Mouse (Mus musculus) small intestine, adult 2 months (tissue): ENCODE results near the gene Arhgap18. TPM values are rescaled to one million over a fixed set of nuclear protein-coding genes. Genes with fewer than 3 reads are reported as not detected.

ENCODE experiments used
- H3K27ac ChIP-seq: fragments of 200-500 bp; 2 replicates; pipeline ENCODE4 v1.5.1; 2012; ENCODE audit warnings: low read depth, low read length, control low read depth, inconsistent platforms; ENCODE audit not compliant: insufficient read depth
- H3K27me3 ChIP-seq: fragments of 200-500 bp; 2 replicates; pipeline ENCODE4 v1.6.1; 2012; ENCODE audit warnings: mild to moderate bottlenecking, moderate library complexity, low read length, inconsistent platforms; ENCODE audit not compliant: control insufficient read depth, insufficient read depth
- H3K36me3 ChIP-seq: fragments of 200-500 bp; 2 replicates; pipeline ENCODE4 v1.6.1; 2012; ENCODE audit warnings: mild to moderate bottlenecking, low read length, control low read depth, inconsistent platforms; ENCODE audit not compliant: control insufficient read depth, insufficient read depth
- H3K4me1 ChIP-seq: fragments of 200-500 bp; 2 replicates; pipeline ENCODE4 v1.6.1; 2012; ENCODE audit warnings: low read length, inconsistent platforms, mixed read lengths; ENCODE audit not compliant: control insufficient read depth, insufficient read depth, insufficient read length
- H3K4me3 ChIP-seq: fragments of 200-500 bp; 2 replicates; pipeline ENCODE4 v1.5.1; 2012; ENCODE audit warnings: low read depth, mild to moderate bottlenecking, control low read depth, inconsistent platforms, low read length, moderate library complexity
- CTCF ChIP-seq: fragments of 200-500 bp; IDR thresholded peaks from 2 replicates; pipeline ENCODE4 v1.5.1; 2012; ENCODE audit warnings: low read depth, mild to moderate bottlenecking, control low read depth, inconsistent platforms, low read length, moderate library complexity, mixed read lengths; ENCODE audit not compliant: insufficient replicate concordance, insufficient read length; ENCODE audit errors: extremely low read depth
- POLR2A ChIP-seq: fragments of 200-500 bp; IDR thresholded peaks from 2 replicates; pipeline ENCODE4 v1.6.1; 2012; ENCODE audit warnings: low read depth, mild to moderate bottlenecking, control low read depth, inconsistent platforms, low read length, moderate library complexity
- WGBS: fragments of 180-500 bp; shearing (Covaris S2); methylation state at CpG from one replicate; pipeline ENCODE4 v1.1.7; 2018; 5-methylcytosine and 5-hydroxymethylcytosine counted together
- polyA plus RNA-seq: library from polyadenylated mRNA; depleted of rRNA; stranded (reverse); fragments of >200 nt; gene quantifications from 2 replicates; pipeline ENCODE4 v1.2.3, GENCODE M21; 2012; rRNA removed

Arhgap18 gene
- polyA plus RNA-seq, result 0.96 and 2.6 TPM in 2 replicates

- no peak within 1 kb of the TSS for H3K4me3 ChIP-seq
- TF ChIP-seq POLR2A (no peak), CTCF (0 out of 2 replicates have a peak, but pooled peaks have one; percentile 12)
- H3K27ac ChIP-seq, result no peak within 1 kb of the TSS
- WGBS, result 62% methylated on average over 11 of the region's 11 CpGs
- no peaks in the 10 kb centered on the region; the same call in 1 of the 2 replicates for H3K4me1 ChIP-seq
- H3K27me3 ChIP-seq, result no peaks in the 10 kb centered on the region
- H3K36me3 ChIP-seq, result no peaks in the 10 kb centered on the region
Observed at GRCm38 (mm10) chr10:26752929-26753567, at the start of gene Arhgap18. Gene Arhgap18 (plus strand): TSS chr10:26753421.

- 93% methylated on average over 7 of the region's 7 CpGs for WGBS
- TF ChIP-seq POLR2A, result no peak
- no peak for TF ChIP-seq CTCF
- no peaks in the 10 kb centered on the region for H3K36me3 ChIP-seq
- H3K4me1 ChIP-seq, result no peaks in the 10 kb centered on the region
- no peak overlapping the region for H3K4me3 ChIP-seq
- no peaks in the 10 kb centered on the region for H3K27me3 ChIP-seq
- no peak overlapping the region for H3K27ac ChIP-seq
Observed at GRCm38 (mm10) chr10:26710458-26711011, 42.7 kb upstream of the Arhgap18 start.

- Histone ChIP-seq H3K27me3 (no peaks in the 10 kb centered on the region), H3K27ac (no peak overlapping the region), H3K4me3 (no peak overlapping the region), H3K36me3 (no peaks in the 10 kb centered on the region), H3K4me1 (no peaks in the 10 kb centered on the region)
- TF ChIP-seq CTCF (no peak), POLR2A (no peak)
- 3% methylated on average over 3 of the region's 3 CpGs for WGBS
Observed at GRCm38 (mm10) chr10:26711068-26711467, 42.2 kb upstream of the Arhgap18 start.

GRCm38 (mm10) chr10:26713986-26714385 is 39.2 kb upstream of the Arhgap18 start:
- Histone ChIP-seq H3K27me3 (no peaks in the 10 kb centered on the region), H3K4me3 (no peak overlapping the region), H3K27ac (no peak overlapping the region), H3K4me1 (no peaks in the 10 kb centered on the region), H3K36me3 (no peaks in the 10 kb centered on the region)
- WGBS, result 17% methylated on average over 3 of the region's 3 CpGs
- TF ChIP-seq POLR2A (no peak), CTCF (no peak)

- H3K27ac ChIP-seq, result no peak overlapping the region
- TF ChIP-seq POLR2A (no peak), CTCF (no peak)
- WGBS, result 89% methylated on average over 2 of the region's 2 CpGs
Observed at GRCm38 (mm10) chr10:26724704-26725103, 28.5 kb upstream of the Arhgap18 start.

GRCm38 (mm10) chr10:26725255-26725654 is 28.0 kb upstream of the Arhgap18 start:
- Histone ChIP-seq H3K4me3 (no peak overlapping the region), H3K27ac (no peak overlapping the region), H3K36me3 (no peaks in the 10 kb centered on the region), H3K4me1 (no peaks in the 10 kb centered on the region), H3K27me3 (no peaks in the 10 kb centered on the region)
- TF ChIP-seq CTCF (no peak), POLR2A (no peak)
- 91% methylated on average over 3 of the region's 3 CpGs for WGBS

More at GRCm38 (mm10) chr10:26724704-26725103, 28.5 kb upstream of the Arhgap18 start:
- Histone ChIP-seq H3K36me3 (no peaks in the 10 kb centered on the region), H3K4me3 (no peak overlapping the region), H3K4me1 (no peaks in the 10 kb centered on the region), H3K27me3 (no peaks in the 10 kb centered on the region)

GRCm38 (mm10) chr10:26750827-26751226 is 2.4 kb upstream of the Arhgap18 start:
- Histone ChIP-seq H3K4me1 (no peaks in the 10 kb centered on the region; the same call in 1 of the 2 replicates), H3K27ac (no peak overlapping the region), H3K36me3 (no peaks in the 10 kb centered on the region), H3K4me3 (no peak overlapping the region), H3K27me3 (no peaks in the 10 kb centered on the region)
- 70% methylated on average over 3 of the region's 3 CpGs for WGBS
- no peak for TF ChIP-seq CTCF
